ENCODE assay signal across 8 mouse cellular contexts in the genomic region with DNA sequence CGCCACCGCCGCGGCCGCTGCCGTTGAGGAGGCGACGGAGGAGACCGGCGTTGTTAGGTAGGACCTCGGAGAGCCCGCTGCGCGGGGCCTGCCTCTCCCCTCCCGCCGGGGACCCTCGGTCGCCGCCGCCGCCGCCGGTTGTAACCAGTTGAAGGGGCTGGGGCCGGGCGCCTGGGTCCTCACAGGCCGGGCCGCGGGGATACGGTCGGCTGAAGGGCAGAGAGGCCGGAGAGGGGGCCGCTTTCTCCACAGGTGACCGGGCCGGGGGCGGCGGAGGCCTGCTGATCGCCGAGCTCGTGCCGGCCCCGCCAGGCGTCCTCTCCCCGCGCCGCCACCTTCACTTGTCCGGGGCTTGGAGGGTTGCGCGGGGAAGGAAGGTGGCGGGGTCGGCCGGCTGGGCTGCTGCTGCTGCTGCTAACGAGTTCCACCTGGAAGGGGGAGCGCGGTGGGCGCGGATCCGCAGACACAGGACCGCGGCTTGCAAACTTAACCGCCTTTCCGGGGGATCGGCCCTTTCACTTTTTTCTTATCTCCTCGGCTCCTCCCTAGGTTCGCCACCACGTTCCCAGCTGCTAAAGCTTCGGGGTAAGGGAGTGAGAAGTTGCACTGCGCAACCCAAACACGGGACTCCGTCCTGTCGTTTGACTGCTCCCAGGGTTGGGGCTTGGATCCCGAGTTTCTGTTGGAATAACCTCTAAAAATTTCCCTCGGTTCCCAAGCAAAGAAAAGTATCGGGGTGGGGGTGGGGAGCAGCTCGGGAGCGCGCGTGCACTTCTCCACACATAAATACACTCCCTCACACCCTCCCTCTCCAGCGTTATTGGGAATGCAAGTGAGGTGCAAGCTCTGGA. TPM values are rescaled to one million over a fixed set of nuclear protein-coding genes. Genes with fewer than 3 reads are reported as not detected.
DNase-seq lines count a peak whose midpoint lies in the region; ATAC-seq lines count a peak whose summit lies in the region.

No protein-coding gene starts in this region.

- peaks cover 2% of the 10 kb centered on the region; the same call in 1 of the 2 replicates for H3K4me1 ChIP-seq in intestine, embryonic 15.5 days (replicated peaks)
- no peaks in the 10 kb centered on the region for H3K4me1 ChIP-seq in limb, embryonic 11.5 days (ENCODE audit: control insufficient read depth, insufficient read depth, low read length)
- peaks cover 2% of the 10 kb centered on the region; the same call in 1 of the 2 replicates for H3K4me1 ChIP-seq in midbrain, embryonic 11.5 days (ENCODE audit: control insufficient read depth, insufficient read depth, low read length)

- H3K27ac ChIP-seq in intestine, embryonic 15.5 days = peak overlapping the region; percentile 100
- H3K27ac ChIP-seq in limb, embryonic 11.5 days (replicated peaks; ENCODE audit: low read depth, low read length) = peak overlapping the region; percentile 96
- H3K27ac ChIP-seq in midbrain, embryonic 11.5 days (ENCODE audit: low read depth, low read length) = peak overlapping the region; percentile 98

- H3K9ac ChIP-seq in intestine, embryonic 15.5 days = peak overlapping the region; percentile 99
- H3K9ac ChIP-seq in limb, embryonic 11.5 days (ENCODE audit: low read length) = peak overlapping the region; percentile 99
- H3K9ac ChIP-seq in midbrain, embryonic 11.5 days (ENCODE audit: low read length) = peak overlapping the region; percentile 99

- H3K27me3 ChIP-seq in intestine, embryonic 15.5 days (replicated peaks) = no peaks in the 10 kb centered on the region
- no peaks in the 10 kb centered on the region for H3K27me3 ChIP-seq in limb, embryonic 11.5 days (ENCODE audit: control insufficient read depth, insufficient read depth, low read length)
- H3K27me3 ChIP-seq in midbrain, embryonic 11.5 days (ENCODE audit: control insufficient read depth, insufficient read depth, low read length) = no peaks in the 10 kb centered on the region
- H3K27me3 ChIP-seq in splenic B cell, adult 2 months (ENCODE audit: control insufficient read depth, insufficient read depth, low read length, poor library complexity, severe bottlenecking) = no peaks in the 10 kb centered on the region

- no peaks in the 10 kb centered on the region for H3K36me3 ChIP-seq in intestine, embryonic 15.5 days
- no peaks in the 10 kb centered on the region for H3K36me3 ChIP-seq in limb, embryonic 11.5 days (ENCODE audit: control insufficient read depth, insufficient read depth, low read length)
- H3K36me3 ChIP-seq in midbrain, embryonic 11.5 days (ENCODE audit: control insufficient read depth, insufficient read depth, low read length) = no peaks in the 10 kb centered on the region
- no peaks in the 10 kb centered on the region for H3K36me3 ChIP-seq in splenic B cell, adult 2 months (ENCODE audit: control insufficient read depth, insufficient read depth, low read length, poor library complexity, severe bottlenecking)

- no peaks in the 10 kb centered on the region for H3K9me3 ChIP-seq in intestine, embryonic 15.5 days
- no peaks in the 10 kb centered on the region for H3K9me3 ChIP-seq in limb, embryonic 11.5 days (ENCODE audit: control insufficient read depth, low read length)
- no peaks in the 10 kb centered on the region for H3K9me3 ChIP-seq in midbrain, embryonic 11.5 days (ENCODE audit: control insufficient read depth, low read length)

- peak overlapping the region; percentile 62 for H3K4me2 ChIP-seq in intestine, embryonic 15.5 days (replicated peaks)
- peak overlapping the region; percentile 50 for H3K4me2 ChIP-seq in limb, embryonic 11.5 days (ENCODE audit: low read depth, severe bottlenecking)
- peak overlapping the region; percentile 66 for H3K4me2 ChIP-seq in midbrain, embryonic 11.5 days

- WGBS in intestine, embryonic 15.5 days = under 1% methylated on average over 67 of the region's 78 CpGs
- under 1% methylated on average over 70 of the region's 78 CpGs for WGBS in limb, embryonic 11.5 days
- 1% methylated on average over 64 of the region's 78 CpGs for WGBS in midbrain, embryonic 11.5 days

- ATAC-seq in intestine, embryonic 15.5 days = peak; percentile 26
- ATAC-seq in limb, embryonic 11.5 days (ENCODE audit: insufficient number of reproducible peaks, low FRiP score, low TSS enrichment, low read depth) = peak; percentile 10; the same call in 1 of the 2 replicates
- peak; percentile 43 for ATAC-seq in midbrain, embryonic 11.5 days (ENCODE audit: low FRiP score)

- H3K4me3 ChIP-seq in intestine, embryonic 15.5 days (replicated peaks) = peak overlapping the region; percentile 96
- peak overlapping the region; percentile 97 for H3K4me3 ChIP-seq in limb, embryonic 11.5 days (ENCODE audit: low read depth, low read length)
- peak overlapping the region; percentile 98 for H3K4me3 ChIP-seq in midbrain, embryonic 11.5 days (ENCODE audit: low read depth, low read length)

- DNase-seq in layer of hippocampus, adult 11-12 months (ENCODE audit: low spot score) = peak; percentile 23
- no peak for DNase-seq in layer of hippocampus, adult 9-10 months (ENCODE audit: low spot score)
- DNase-seq in embryo, embryonic 10 days (ENCODE audit: low spot score) = peak; percentile 65
- DNase-seq in gastrocnemius, postnatal 4 days (ENCODE audit: low spot score in 2 of 2) = peak; percentile 43 to 64
- DNase-seq in limb, embryonic 11.5 days (ENCODE audit: low spot score) = peak; percentile 80
- peak; percentile 97 for DNase-seq in midbrain, embryonic 11.5 days (ENCODE audit: low spot score, missing footprints)
- DNase-seq in splenic B cell, adult 2 months (ENCODE audit: low read depth, low spot score) = peak; percentile 42

RNA-seq across cellular contexts. Expression of a gene that starts 0.8 kb away (rescaled TPM):
- total RNA-seq in gastrocnemius, postnatal 4 days (2021) = 10 to 100 TPM; 55.0 to 61.7 TPM
- 31.5 and 36.0 TPM in 2 replicates for polyA plus RNA-seq in intestine, embryonic 15.5 days (2015; fragmentation: Nextera tagmentation; extraction: Ambion mirVana)
- 58.7 and 59.1 TPM in 2 replicates for polyA plus RNA-seq in limb, embryonic 11.5 days (2014; fragmentation: Nextera tagmentation; extraction: Ambion mirVana)
- polyA plus RNA-seq in midbrain, embryonic 11.5 days (2014; fragmentation: Nextera tagmentation; extraction: Ambion mirVana) = 55.7 and 63.1 TPM in 2 replicates
